Mouse (Mus musculus): Measurements from ENCODE around the gene Tap2.
"Not testable (repeated sequence)": the region's sequence is repeated elsewhere in the genome, so short reads cannot be mapped to it uniquely, and the experiment has no call there.

The Tap2 gene

DNA sequence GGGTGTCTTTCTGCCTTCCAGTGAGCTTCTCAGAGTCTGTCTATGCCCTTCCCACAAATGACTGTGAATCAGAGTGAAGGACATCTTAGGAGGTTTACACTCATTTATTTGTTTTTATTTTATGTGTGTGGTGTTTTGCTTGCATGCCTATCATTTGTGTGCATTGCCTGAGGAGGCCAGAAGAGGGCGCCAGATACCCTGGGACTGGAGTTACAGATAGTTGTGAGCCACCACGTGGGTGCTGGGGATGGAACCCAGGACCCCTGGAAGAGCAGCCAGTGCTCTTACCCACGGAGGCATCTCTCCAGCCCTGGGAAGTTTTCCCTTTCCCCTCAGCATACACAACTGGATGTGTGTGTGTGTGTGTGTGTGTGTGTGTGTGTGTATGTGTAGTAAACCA is 6.4 kb downstream of the Tap2 start:
- CTCF ChIA-PET: interaction anchor here (0.7 kb wide), 1 partner anchor 175 kb away, joined by 3 read pairs; no protein-coding TSS in a partner anchor

DNA sequence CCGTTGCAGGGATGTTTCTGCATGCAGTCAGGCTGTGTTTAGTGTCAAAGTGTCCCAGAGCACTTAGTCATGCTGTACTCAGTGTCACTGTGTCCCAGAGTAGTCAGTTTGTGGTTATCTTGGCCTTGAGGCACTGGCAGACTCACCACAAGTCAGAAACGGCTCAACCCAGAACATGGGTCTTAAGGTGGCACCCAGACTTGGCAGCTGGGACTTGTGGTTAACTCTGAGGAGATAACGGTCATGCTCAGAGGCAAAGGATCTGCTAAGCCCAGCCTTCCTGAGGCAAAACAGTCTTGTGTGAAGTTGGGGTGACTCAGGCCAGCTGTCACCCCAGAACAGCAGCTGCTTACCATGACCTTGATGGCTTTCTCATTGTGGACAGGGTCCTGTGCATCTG is 7.3 kb downstream of the Tap2 start:
- CTCF ChIA-PET: interaction anchor here (0.6 to 0.9 kb wide), 2 partner anchors 11 to 186 kb away, joined by 3 read pairs; partner anchors contain the start of gene Ring1

DNA sequence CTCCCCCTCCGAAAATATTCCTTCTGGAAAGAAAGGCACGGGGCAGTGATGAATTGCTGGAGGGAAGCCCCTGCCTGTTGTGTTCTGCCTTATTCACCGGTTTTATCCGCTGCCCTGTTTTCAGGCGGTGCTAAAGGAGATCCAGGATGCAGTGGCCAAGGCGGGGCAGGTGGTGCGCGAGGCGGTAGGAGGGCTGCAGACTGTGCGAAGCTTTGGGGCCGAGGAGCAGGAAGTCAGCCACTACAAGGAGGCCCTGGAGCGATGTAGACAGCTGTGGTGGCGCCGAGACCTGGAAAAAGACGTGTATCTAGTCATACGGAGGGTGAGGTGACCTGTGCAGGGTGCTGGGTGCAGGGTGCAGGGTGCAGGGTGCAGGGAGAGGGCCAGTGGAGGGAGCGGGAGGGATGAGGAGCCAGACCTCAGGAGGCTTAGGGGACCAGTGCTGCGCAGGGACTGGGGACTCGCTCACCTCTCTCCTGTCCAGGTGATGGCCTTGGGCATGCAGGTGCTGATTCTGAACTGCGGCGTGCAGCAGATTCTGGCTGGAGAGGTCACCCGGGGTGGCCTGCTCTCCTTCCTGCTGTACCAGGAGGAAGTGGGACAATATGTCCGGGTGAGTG is 8.5 kb downstream of the Tap2 start:
- CTCF ChIA-PET: interaction anchor here (0.6 kb wide), 1 partner anchor 82 kb away, joined by 5 read pairs; no protein-coding TSS in a partner anchor

DNA sequence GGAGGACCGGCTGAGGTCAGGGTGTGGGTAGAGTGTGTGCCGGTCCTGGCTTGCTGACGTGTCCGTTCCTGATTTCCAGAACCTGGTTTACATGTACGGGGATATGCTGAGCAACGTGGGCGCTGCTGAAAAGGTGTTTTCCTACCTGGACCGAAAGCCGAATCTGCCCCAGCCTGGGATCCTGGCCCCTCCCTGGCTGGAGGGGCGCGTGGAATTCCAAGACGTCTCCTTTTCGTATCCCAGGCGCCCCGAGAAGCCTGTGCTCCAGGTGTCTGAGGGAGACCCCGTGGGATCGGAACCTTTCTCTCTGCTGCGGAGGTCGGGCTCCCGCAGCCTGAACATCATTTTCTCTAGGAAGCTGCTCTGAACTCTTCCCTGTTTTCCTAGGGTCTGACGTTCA is 10.6 kb downstream of the Tap2 start:
- CTCF ChIA-PET: no interaction called here

DNA sequence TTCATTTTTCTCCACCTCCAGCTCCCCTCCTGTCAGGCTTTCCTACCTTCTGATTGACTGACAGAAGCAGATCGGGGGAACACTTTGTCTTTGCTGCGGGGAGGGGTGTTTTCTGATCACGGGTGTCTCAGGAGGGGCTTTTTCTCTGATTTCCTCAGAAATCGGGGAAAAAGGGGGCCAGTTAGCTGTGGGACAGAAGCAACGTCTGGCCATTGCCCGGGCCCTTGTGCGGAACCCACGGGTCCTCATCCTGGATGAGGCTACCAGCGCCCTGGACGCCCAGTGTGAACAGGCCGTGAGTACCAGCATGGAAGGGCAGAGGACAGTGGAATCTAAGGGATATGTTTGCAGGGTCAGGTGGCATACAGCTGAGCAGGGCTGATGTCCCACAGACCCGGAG is 11.8 kb downstream of the Tap2 start:
- CTCF ChIA-PET: interaction anchor here (0.7 kb wide), 1 partner anchor 222 kb away, joined by 4 read pairs; no protein-coding TSS in a partner anchor

DNA sequence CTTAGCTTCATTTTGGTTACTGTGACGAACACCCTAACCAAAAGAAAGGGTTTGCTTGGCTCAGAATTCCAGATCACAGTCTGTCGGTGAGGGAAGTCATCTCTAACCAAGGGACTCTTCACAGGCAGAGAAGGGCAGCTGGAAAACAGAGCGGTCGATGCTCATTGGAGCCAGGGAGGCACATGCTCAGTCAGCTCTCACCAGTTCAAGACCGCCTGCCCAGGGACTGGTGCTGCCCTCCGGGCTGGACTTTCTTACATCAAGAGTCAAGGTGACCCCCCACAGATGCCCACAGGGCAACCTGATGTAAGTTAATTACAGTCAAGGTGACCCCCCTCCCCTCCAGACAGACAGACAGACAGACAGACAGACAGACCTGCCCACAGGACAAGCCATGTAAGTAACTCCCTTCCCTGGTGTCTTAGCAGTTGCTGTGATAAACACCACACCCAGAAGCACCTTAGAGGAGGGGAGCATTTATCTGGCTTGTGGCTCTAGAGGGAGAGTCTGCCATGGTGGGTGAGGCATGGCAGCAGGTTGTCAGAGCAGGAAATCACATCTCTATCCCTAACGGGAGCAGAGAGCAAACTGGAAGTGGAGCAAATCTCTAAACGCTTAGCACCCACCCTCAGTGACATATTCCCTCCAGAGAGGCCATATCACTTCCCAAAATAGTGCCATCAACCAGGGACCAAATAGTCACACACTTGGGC is 14.0 kb downstream of the Tap2 start:
- CTCF ChIA-PET: no interaction called here

DNA sequence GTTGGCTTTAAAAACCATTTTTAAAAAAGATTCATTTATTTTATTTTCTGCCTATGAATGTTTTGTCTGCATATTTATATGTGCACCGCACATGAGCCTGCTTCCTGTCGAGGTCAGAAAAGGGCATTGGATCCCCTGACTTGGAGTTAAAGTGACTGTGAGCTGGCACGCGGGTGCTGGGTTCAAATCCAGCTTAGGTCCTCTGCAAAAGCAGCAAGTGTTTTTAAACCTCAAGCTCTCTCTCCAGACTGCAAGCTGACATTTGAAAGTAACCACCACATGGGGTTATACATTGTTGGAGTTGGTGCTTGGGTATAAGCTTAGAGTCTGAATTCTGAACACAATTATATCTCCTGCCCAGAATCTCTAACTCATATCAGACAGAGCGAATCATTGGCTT is 14.7 kb downstream of the Tap2 start:
- CTCF ChIA-PET: no interaction called here

DNA sequence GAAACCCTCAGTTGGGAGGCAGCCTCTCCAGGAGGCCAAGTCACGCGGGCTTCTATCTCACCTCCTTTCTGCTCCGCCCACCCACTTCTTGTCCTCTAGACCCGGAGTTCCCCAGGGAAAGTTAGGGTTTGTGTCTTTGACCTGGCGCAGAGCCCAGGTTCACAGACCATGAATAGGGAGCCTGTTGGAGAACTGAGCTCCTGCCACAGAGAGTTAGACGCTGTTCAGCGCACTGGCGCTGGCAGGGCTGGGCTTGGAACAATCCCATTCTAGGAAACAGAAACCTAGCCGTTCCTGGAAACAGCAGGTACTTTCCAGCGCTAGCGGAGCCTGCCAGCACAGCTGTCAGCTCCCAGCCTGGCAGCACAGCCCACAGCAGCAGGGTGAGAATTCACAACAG is 15.3 kb downstream of the Tap2 start:
- CTCF ChIA-PET: no interaction called here

DNA sequence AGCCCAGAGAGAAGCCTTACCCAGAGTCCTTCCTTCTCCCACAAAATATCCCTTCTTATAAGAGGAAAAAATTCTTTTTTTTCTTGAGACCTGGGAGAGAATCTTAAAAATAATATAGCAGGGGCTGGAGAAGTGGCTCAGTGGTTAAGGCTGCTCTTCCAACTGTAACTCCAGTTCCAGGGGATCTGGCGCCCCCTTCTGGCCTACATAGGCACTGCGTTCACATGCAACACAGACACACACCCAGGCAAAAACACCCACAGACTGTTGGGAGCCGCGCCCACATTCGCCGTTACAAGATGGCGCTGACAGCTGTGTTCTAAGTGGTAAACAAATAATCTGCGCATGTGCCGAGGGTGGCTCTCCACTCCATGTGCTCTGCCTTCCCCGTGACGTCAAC is 15.8 kb downstream of the Tap2 start:
- CTCF ChIA-PET: not testable (repeated sequence)

DNA sequence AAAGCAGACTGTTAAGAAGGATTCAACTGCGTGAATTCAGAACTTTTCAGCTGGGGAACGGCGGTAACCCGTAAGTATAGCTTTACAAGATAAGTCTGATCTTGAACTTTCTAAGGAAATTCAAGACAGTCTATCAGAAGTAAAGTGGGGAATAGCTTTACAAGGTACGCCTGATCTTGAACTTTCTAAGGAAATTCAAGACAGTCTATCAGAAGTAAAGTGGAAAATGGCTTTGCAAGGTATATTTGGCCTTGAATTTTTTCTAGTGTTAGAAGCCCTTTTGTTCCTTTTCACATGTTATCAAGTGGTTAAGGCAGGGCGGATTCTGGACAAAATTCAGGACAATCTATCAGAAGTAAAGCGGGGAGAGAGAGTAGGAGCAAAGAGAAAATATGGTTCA is 16.5 kb downstream of the Tap2 start:
- CTCF ChIA-PET: not testable (repeated sequence)

DNA sequence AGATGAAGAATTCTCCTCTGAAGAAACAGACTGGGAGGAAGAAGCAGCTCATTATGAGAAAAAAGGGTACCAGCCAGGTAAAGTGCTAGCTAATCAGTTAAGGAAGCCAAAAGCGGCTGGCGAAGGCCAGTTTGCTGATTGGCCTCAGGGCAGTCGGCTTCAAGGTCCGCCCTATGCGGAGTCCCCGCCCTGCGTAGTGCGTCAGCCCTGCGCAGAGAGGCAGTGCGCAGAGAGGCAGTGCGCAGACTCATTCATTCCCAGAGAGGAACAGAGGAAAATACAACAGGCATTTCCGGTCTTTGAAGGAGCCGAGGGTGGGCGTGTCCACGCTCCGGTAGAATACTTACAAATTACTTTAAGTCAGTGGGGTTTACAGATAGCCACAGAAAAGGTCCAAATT is 17.1 kb downstream of the Tap2 start:
- CTCF ChIA-PET: not testable (repeated sequence)

DNA sequence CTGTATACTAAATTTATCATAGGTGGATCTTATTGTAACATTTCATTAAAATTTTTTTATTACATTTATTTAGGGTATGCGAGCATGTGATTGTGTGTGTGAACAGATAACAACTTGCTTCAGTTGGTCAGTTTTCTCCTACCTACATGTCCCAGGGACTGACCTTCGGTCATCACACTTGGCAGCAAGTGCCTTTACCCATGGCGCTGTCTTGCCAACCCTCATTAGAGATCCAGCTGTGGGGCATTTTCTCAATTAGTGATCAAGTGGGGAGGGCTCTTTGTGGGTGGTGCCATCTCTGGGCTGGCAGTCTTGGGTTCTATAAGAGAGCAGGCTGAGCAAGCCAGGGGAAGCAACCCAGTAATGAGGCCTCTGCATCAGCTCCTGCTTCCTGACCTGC is 21.5 kb downstream of the Tap2 start:
- CTCF ChIA-PET: no interaction called here

DNA sequence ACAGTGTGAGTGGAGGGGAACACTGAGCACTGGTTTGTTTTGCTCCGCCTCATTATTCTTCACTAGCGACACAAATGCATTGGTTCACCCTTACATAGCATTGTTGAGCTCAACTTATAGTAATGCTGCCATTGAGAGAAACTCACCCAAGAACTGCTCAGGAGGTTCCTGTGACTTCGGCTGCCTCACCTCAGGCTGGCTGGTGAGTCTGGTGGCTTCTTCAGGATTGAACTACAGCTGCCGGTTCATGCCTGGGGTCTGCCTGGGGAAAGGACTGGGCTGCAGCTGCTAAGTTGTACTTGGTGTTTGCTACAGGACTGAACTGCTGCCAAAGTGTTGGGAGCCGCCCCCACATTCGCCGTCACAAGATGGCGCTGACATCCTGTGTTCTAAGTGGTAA is 22.1 kb downstream of the Tap2 start:
- CTCF ChIA-PET: no interaction called here

DNA sequence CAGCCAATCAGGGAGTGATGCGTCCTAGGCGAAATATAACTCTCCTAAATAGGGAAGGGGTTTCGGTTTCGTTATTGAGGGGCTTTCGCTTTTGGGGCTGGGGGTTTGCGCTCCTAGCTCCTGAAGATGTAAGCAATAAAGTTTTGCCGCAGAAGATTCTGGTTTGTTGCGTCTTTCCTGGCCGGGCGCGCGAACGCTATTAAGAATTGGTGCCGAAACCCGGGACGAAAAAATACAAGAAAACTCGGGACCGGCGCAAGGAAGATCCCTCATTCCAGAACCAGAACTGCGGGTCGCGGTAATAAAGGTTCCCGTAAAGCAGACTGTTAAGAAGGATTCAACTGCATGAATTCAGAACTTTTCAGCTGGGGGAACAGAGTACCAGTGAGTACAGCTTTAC is 22.6 kb downstream of the Tap2 start:
- CTCF ChIA-PET: not testable (repeated sequence)

DNA sequence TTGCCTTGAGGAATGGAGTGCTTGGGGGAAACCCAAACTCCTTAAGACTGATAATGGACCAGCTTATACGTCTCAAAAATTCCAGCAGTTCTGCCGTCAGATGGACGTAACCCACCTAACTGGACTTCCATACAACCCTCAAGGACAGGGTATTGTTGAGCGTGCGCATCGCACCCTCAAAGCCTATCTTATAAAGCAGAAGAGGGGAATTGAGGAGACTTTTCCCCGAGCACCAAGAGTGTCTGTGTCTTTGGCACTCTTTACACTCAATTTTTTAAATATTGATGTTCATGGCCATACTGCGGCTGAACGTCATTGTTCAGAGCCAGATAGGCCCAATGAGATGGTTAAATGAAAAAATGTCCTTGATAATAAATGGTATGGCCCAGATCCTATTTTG is 27.6 kb downstream of the Tap2 start:
- CTCF ChIA-PET: not testable (repeated sequence)

DNA sequence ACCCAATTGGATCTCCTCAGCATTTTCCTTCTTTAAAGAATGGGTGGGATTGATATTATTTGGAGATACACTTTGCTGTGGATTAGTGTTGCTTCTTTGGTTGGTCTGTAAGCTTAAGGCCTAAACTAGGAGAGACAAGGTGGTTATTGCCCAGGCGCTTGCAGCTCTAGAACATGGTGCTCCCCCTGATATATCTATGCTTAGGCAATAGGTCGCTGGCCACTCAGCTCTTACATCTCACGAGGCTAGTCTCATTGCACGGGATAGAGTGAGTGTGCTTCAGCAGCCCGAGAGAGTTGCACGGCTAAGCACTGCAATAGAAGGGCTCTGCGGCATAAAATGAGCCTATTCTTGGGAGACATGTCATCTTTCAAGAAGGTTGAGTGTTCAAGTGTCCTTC is 28.7 kb downstream of the Tap2 start:
- CTCF ChIA-PET: not testable (repeated sequence)

DNA sequence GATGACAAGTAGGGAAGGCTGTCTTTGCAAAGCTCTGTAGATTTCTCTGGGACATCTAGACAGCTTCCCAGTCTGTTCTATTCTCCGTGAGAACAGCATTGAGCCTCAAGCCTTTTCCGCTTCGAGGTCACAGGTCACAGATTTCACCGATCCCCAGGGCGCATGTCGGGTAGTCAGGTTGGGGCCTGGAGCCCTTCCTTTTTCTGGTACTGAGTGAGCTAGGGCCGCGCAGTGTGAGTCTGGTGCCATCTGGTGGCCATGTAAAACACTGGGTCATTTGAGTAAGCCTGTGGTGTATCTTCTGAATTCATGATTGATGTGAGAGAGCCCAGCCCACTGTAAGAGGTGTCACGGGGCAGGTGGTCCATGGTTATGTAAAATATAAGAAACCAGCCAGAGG is 31.6 kb downstream of the Tap2 start:
- CTCF ChIA-PET: interaction anchor here (0.8 to 1.2 kb wide), 2 partner anchors 65 to 158 kb away, joined by 3 to 4 read pairs; no protein-coding TSS in a partner anchor

DNA sequence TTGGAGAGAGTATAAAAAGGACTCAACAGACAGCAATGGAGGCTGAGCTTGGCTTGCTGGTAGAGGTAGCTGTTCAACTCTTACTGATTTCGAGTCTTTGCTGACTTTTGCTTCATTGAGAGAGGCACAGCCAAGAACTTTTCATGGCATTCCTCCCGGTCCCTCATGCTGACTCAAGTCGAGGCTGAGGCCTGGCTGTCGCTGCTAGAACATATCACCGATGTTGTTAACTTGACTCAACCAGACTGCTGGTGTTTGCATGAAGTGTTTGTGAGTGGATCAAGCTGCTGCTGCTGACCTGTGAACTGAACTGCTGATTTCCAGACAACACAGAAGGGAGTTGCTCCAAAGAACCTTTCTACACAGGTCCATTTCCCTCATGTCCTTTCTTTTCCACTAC is 33.4 kb downstream of the Tap2 start:
- CTCF ChIA-PET: interaction anchor here (0.6 to 2.4 kb wide), 2 partner anchors 44 to 67 kb away, joined by 3 to 7 read pairs; no protein-coding TSS in a partner anchor

DNA sequence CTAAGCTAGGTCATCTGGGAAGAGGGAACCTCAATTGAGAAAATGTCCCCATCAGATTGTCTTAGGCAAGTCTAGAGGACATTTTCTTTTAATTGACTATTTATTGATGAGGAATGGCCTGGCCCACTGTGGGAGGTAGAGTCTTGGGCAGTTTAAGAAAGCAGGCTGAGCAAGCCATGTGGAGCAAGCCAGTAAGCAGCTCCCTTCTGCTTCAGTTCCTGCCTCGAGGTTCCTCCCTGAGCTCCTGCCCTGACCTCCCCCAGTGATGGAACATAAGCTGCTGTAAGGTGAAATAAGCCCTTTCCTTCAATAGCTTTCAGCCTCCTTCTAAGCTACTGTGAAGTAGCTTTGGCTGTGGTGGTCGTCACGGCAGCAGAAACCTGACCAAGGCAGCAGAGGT is 34.4 kb downstream of the Tap2 start:
- CTCF ChIA-PET: interaction anchor here (0.6 to 2.4 kb wide), 2 partner anchors 68 to 137 kb away, joined by 6 to 7 read pairs; no protein-coding TSS in a partner anchor

DNA sequence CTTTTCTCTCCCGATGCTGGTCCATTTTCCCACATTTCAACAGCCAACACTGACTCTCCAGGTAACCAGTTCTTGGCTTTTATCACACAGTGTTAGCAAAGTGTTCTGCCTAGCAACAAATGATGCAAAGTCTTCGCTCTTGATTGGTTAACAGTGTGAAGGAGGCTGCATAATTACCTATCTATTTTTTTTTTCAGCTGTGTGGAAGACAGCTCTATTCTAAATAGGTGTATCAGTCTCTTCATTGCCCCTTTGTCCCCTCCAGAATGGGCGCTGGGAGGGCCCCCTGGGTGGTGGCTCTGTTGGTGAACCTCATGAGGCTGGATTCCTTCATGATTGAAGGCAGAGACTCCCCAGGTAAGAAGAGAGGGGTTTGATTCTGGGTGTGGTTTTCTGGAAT is 35.4 kb downstream of the Tap2 start, which contains the start of gene H2-Ob:
Gene H2-Ob, plus strand, starts transcription at position 198 of the 400 bp plus-strand sequence.
- CTCF ChIA-PET: interaction anchor here (0.7 kb wide), 1 partner anchor 261 kb away, joined by 3 read pairs; no protein-coding TSS in a partner anchor

DNA sequence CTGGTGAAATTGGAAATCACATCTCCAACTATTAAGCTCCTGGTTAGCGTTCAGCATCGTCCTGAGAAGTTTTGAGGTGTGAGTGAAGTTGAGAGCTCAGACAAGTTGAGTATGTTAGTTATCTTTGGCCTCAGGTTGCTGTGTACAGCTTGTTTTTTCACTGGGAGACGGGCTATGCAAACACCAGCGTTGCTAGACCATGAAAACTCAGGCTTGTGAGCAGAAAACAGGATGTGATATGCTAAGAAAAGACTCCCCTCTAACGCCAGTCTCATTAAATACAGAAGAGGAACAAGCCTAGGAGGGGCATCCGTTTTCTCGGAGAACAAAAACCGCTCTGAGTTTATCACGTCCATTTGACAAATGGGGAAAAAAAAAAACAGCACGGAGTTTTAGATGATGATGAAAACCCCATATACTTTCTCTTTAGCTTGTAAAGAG is 36.3 kb downstream of the Tap2 start:
- CTCF ChIA-PET: interaction anchor here (0.6 to 1.3 kb wide), 7 partner anchors 8 to 320 kb away, joined by 3 to 11 read pairs (median 3); no protein-coding TSS in a partner anchor

DNA sequence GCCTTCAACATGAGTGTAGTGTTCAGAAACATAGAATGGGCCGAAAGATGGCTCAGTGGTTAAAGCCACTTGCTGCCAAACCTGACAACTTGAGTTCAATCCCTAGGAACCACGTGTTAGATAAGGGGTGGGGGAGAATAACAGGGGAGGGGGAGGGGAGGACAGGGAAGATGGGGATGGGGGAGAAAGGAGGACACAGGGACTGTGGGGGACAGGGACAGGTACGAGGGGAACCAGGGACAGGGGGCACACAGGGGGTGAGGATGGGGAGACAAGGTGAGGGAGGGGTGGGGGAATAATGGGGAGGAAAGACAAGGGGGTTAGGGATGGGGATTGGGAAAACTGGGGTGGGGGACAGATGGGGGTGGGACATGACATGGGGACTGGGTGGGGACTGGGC is 37.0 kb downstream of the Tap2 start:
- CTCF ChIA-PET: interaction anchor here (0.7 to 1.3 kb wide), 3 partner anchors 8 to 108 kb away, joined by 3 to 4 read pairs (median 3); no protein-coding TSS in a partner anchor

DNA sequence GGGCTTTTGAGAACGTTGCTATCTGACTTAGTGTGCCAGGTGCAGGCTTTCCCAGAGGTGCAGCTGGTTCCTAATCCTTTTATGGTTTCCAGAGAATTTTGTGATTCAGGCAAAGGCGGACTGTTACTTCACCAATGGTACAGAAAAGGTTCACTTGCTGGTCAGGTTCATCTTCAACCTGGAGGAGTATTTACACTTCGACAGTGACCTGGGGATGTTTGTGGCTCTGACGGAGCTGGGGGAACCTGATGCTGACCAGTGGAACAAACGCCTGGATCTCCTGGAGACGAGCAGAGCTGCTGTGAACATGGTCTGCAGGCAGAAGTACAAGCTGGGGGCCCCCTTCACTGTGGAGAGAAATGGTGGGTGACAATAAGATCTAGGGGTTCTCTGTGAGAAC is 37.6 kb downstream of the Tap2 start:
- CTCF ChIA-PET: interaction anchor here (1.6 kb wide), 1 partner anchor 108 kb away, joined by 5 read pairs; no protein-coding TSS in a partner anchor

Measured in spleen, embryonic (tissue).